Mouse (Mus musculus): ENCODE results near the gene Ceacam3.
"Not testable (repeated sequence)": the region's sequence is repeated elsewhere in the genome, so short reads cannot be mapped to it uniquely, and the experiment has no call there.

Gene Ceacam3

GRCm38 (mm10) chr7:17149931-17150330, at the start of gene Ceacam3:
Ceacam3 (plus strand) TSS chr7:17150282.
- DNase-seq = no peak

GRCm38 (mm10) chr7:17101631-17102030, 48.5 kb upstream of the Ceacam3 start:
- DNase-seq = not testable (repeated sequence)

GRCm38 (mm10) chr7:17135307-17135706, 14.8 kb upstream of the Ceacam3 start:
- no peak for DNase-seq

GRCm38 (mm10) chr7:17155634-17156033, 5.6 kb downstream of the Ceacam3 start:
- peak; percentile 65 to 73 for DNase-seq

- DNase-seq = peak in 1 of 2 experiments; percentile 7
Observed at GRCm38 (mm10) chr7:17156885-17157677, 7.0 kb downstream of the Ceacam3 start.

GRCm38 (mm10) chr7:17159011-17159410, 8.9 kb downstream of the Ceacam3 start:
- DNase-seq = peak in 1 of 2 experiments; percentile 12

GRCm38 (mm10) chr7:17171827-17172226, 21.7 kb downstream of the Ceacam3 start:
- DNase-seq = no peak

GRCm38 (mm10) chr7:17203177-17203576, 53.1 kb downstream of the Ceacam3 start, which contains the start of gene Psg29:
Psg29 (plus strand) TSS chr7:17203477.
- no peak for DNase-seq

GRCm38 (mm10) chr7:17205530-17206184, 55.6 kb downstream of the Ceacam3 start:
- no peak for DNase-seq

All from kidney, postnatal 4 days (tissue).